Mouse (Mus musculus): ENCODE results near the gene Brd1. TPM values are rescaled to one million over a fixed set of nuclear protein-coding genes. Genes with fewer than 3 reads are reported as not detected.

The Brd1 gene
- polyA plus RNA-seq, 1 experiment: 2.1 TPM

DNA sequence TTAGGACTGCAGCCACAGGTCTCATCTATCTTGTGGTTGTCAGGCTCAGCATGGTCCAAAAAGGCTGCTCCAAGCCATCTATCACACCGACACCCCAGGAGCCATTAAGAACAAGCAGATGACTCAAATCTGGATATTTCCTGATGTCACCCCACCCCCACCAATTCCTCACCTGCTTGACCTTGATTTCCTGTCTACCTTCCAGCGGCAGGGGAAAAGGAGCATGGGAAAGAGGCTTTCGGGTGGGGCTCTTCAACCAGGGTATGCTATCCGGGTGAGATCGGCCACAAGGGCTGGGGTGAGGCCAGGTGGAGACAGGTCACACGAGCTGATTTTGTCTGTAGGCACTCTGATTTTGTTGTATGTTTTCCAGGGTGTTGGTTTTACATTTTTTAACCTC, 50.0 kb downstream of the Brd1 start:
- Histone ChIP-seq H3K36me3 (ENCODE audit: control insufficient read depth) (peaks cover 42% of the 10 kb centered on the region), H3K4me3 (replicated peaks) (no peak overlapping the region), H3K27me3 (ENCODE audit: control insufficient read depth) (no peaks in the 10 kb centered on the region), H3K9me3 (ENCODE audit: control insufficient read depth, low read length) (no peaks in the 10 kb centered on the region), H3K4me1 (ENCODE audit: control insufficient read depth) (no peaks in the 10 kb centered on the region)
- TF ChIP-seq TAL1 (IDR thresholded peaks at IDR 0.05; ENCODE audit: low read length) (no peak), GATA1 (IDR thresholded peaks at IDR 0.05; ENCODE audit: low read length) (no peak)

GRCm38 (mm10) chr15:88680931-88681330, 53.1 kb downstream of the Brd1 start:
- TF ChIP-seq GATA1 (IDR thresholded peaks at IDR 0.05; ENCODE audit: low read length) (no peak), TAL1 (IDR thresholded peaks at IDR 0.05; ENCODE audit: low read length) (no peak)
- no peaks in the 10 kb centered on the region for H3K27me3 ChIP-seq (ENCODE audit: control insufficient read depth)
- no peak overlapping the region for H3K4me3 ChIP-seq (replicated peaks)
- peaks cover 12% of the 10 kb centered on the region for H3K36me3 ChIP-seq (ENCODE audit: control insufficient read depth)
- no peaks in the 10 kb centered on the region for H3K9me3 ChIP-seq (ENCODE audit: control insufficient read depth, low read length)
- H3K4me1 ChIP-seq (ENCODE audit: control insufficient read depth): no peaks in the 10 kb centered on the region

DNA sequence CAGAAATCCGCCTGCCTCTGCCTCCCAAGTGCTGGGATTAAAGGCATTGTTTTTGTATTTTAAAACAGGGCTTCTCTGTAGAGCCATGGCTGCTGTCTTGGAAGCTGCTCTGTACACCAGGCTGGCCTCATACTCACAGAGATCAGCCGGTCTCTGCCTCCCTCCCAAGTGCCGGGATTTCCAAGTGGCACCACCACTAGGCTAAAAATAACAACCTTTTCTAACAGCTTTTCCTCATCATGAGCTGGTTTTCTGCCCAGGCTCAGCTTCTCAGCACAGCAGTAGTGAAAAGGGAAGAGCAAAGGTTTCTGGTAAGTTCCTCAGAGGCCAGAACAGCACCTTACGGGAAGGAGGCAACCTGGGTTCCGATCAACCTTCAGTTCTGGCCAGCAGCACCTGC, 56.5 kb downstream of the Brd1 start:
- TF ChIP-seq GATA1 (IDR thresholded peaks at IDR 0.05; ENCODE audit: low read length) (no peak), TAL1 (IDR thresholded peaks at IDR 0.05; ENCODE audit: low read length) (no peak)
- Histone ChIP-seq H3K27me3 (ENCODE audit: control insufficient read depth) (no peaks in the 10 kb centered on the region), H3K4me3 (replicated peaks) (no peak overlapping the region), H3K9me3 (ENCODE audit: control insufficient read depth, low read length) (no peaks in the 10 kb centered on the region), H3K36me3 (ENCODE audit: control insufficient read depth) (no peaks in the 10 kb centered on the region), H3K4me1 (ENCODE audit: control insufficient read depth) (no peaks in the 10 kb centered on the region)

- no peaks in the 10 kb centered on the region for H3K4me1 ChIP-seq (ENCODE audit: control insufficient read depth)
- H3K9me3 ChIP-seq (ENCODE audit: control insufficient read depth, low read length): no peaks in the 10 kb centered on the region
- no peaks in the 10 kb centered on the region for H3K36me3 ChIP-seq (ENCODE audit: control insufficient read depth)
- H3K4me3 ChIP-seq (replicated peaks): no peak overlapping the region
- no peaks in the 10 kb centered on the region for H3K27me3 ChIP-seq (ENCODE audit: control insufficient read depth)
- TF ChIP-seq TAL1 (IDR thresholded peaks at IDR 0.05; ENCODE audit: low read length) (no peak), GATA1 (IDR thresholded peaks at IDR 0.05; ENCODE audit: low read length) (no peak)
These were observed 58.0 kb downstream of the Brd1 start for GRCm38 (mm10) chr15:88675998-88676397.

DNA sequence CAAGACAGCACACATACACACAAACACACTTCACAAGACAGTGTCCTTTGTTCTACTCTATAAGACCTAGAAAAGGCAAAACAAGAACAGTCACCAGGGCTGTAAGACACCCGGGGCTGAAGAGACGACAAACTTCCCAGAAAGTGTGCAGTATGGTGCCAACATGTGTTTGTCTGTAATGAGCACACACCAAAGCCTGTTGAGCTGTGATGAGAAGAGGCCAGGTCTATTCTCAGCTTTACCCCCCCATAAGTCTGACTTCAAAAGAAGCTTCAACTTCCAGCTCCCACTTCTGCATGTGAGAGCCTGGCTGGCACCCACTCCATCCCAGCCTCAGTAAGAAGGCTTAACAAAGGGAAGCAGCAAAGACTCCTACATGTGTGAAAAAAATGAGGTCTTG, 65.3 kb downstream of the Brd1 start:
- Histone ChIP-seq H3K36me3 (ENCODE audit: control insufficient read depth) (no peaks in the 10 kb centered on the region), H3K4me1 (ENCODE audit: control insufficient read depth) (no peaks in the 10 kb centered on the region), H3K9me3 (ENCODE audit: control insufficient read depth, low read length) (no peaks in the 10 kb centered on the region), H3K4me3 (replicated peaks) (no peak overlapping the region), H3K27me3 (ENCODE audit: control insufficient read depth) (no peaks in the 10 kb centered on the region)
- TF ChIP-seq TAL1 (IDR thresholded peaks at IDR 0.05; ENCODE audit: low read length) (no peak), GATA1 (IDR thresholded peaks at IDR 0.05; ENCODE audit: low read length) (no peak)

GRCm38 (mm10) chr15:88667653-88668052, 66.4 kb downstream of the Brd1 start:
- Histone ChIP-seq H3K9me3 (ENCODE audit: control insufficient read depth, low read length) (no peaks in the 10 kb centered on the region), H3K4me1 (ENCODE audit: control insufficient read depth) (no peaks in the 10 kb centered on the region), H3K36me3 (ENCODE audit: control insufficient read depth) (no peaks in the 10 kb centered on the region), H3K4me3 (replicated peaks) (no peak overlapping the region), H3K27me3 (ENCODE audit: control insufficient read depth) (no peaks in the 10 kb centered on the region)
- no peak for TF ChIP-seq TAL1 (IDR thresholded peaks at IDR 0.05; ENCODE audit: low read length)
- no peak for TF ChIP-seq GATA1 (IDR thresholded peaks at IDR 0.05; ENCODE audit: low read length)

- Histone ChIP-seq H3K9me3 (ENCODE audit: control insufficient read depth, low read length) (no peaks in the 10 kb centered on the region), H3K36me3 (ENCODE audit: control insufficient read depth) (no peaks in the 10 kb centered on the region), H3K4me1 (ENCODE audit: control insufficient read depth) (no peaks in the 10 kb centered on the region), H3K4me3 (replicated peaks) (no peak overlapping the region), H3K27me3 (ENCODE audit: control insufficient read depth) (no peaks in the 10 kb centered on the region)
- no peak for TF ChIP-seq GATA1 (IDR thresholded peaks at IDR 0.05; ENCODE audit: low read length)
These were observed 68.2 kb downstream of the Brd1 start for GRCm38 (mm10) chr15:88665846-88666245.

GRCm38 (mm10) chr15:88663041-88663440, 71.0 kb downstream of the Brd1 start:
- H3K4me3 ChIP-seq (replicated peaks): no peak overlapping the region
- H3K36me3 ChIP-seq (ENCODE audit: control insufficient read depth): no peaks in the 10 kb centered on the region
- H3K9me3 ChIP-seq (ENCODE audit: control insufficient read depth, low read length): no peaks in the 10 kb centered on the region
- TF ChIP-seq GATA1 (IDR thresholded peaks at IDR 0.05; ENCODE audit: low read length) (no peak), TAL1 (IDR thresholded peaks at IDR 0.05; ENCODE audit: low read length) (no peak)
- H3K27me3 ChIP-seq (ENCODE audit: control insufficient read depth): no peaks in the 10 kb centered on the region
- H3K4me1 ChIP-seq (ENCODE audit: control insufficient read depth): no peaks in the 10 kb centered on the region

GRCm38 (mm10) chr15:88662111-88662850, 71.8 kb downstream of the Brd1 start:
- no peak overlapping the region for H3K4me3 ChIP-seq (replicated peaks)
- H3K9me3 ChIP-seq (ENCODE audit: control insufficient read depth, low read length): no peaks in the 10 kb centered on the region
- TF ChIP-seq TAL1 (IDR thresholded peaks at IDR 0.05; ENCODE audit: low read length) (no peak), GATA1 (IDR thresholded peaks at IDR 0.05; ENCODE audit: low read length) (no peak)
- no peaks in the 10 kb centered on the region for H3K4me1 ChIP-seq (ENCODE audit: control insufficient read depth)
- no peaks in the 10 kb centered on the region for H3K27me3 ChIP-seq (ENCODE audit: control insufficient read depth)
- no peaks in the 10 kb centered on the region for H3K36me3 ChIP-seq (ENCODE audit: control insufficient read depth)

GRCm38 (mm10) chr15:88661654-88662053, 72.4 kb downstream of the Brd1 start:
- Histone ChIP-seq H3K36me3 (ENCODE audit: control insufficient read depth) (no peaks in the 10 kb centered on the region), H3K9me3 (ENCODE audit: control insufficient read depth, low read length) (no peaks in the 10 kb centered on the region), H3K4me3 (replicated peaks) (no peak overlapping the region), H3K4me1 (ENCODE audit: control insufficient read depth) (no peaks in the 10 kb centered on the region), H3K27me3 (ENCODE audit: control insufficient read depth) (no peaks in the 10 kb centered on the region)
- TF ChIP-seq GATA1 (IDR thresholded peaks at IDR 0.05; ENCODE audit: low read length) (no peak), TAL1 (IDR thresholded peaks at IDR 0.05; ENCODE audit: low read length) (no peak)
